Comparison of ENCODE assay signal across 8 mouse cellular contexts in the genomic region with DNA sequence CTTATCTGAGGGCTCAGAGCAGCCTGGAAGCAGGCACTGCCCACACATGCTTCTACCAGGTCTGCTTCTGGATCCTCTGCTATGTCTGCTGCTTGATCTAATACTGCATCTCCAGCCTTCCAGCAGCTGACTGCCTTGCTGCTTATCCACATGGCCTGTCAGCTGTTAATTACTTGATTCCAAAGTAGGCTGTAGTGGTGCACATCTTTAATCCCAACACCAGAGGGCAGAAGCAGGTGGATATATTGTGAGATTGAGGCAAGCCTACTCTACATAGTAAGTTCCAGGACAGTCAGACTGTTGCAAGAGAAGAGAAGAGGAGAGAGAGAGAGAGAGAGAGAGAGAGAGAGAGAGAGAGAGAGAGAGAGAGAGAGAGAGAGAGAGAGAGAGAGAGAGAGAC. TPM values are rescaled to one million over a fixed set of nuclear protein-coding genes. Genes with fewer than 3 reads are reported as not detected.
DNase-seq lines count a peak whose midpoint lies in the region; ATAC-seq lines count a peak whose summit lies in the region.

No protein-coding gene starts in this region.

- no peak overlapping the region for H3K4me3 ChIP-seq in intestine, embryonic 16.5 days (ENCODE audit: low read length)
- H3K4me3 ChIP-seq in stomach, embryonic 15.5 days (replicated peaks), result no peak overlapping the region

- no peak overlapping the region for H3K27ac ChIP-seq in intestine, embryonic 16.5 days (ENCODE audit: low read length)
- no peak overlapping the region for H3K27ac ChIP-seq in stomach, embryonic 15.5 days

- no peaks in the 10 kb centered on the region for H3K36me3 ChIP-seq in intestine, embryonic 16.5 days (ENCODE audit: control insufficient read depth, insufficient read depth, low read length)
- H3K36me3 ChIP-seq in stomach, embryonic 15.5 days, result no peaks in the 10 kb centered on the region

- no peak overlapping the region for H3K9ac ChIP-seq in intestine, embryonic 16.5 days (ENCODE audit: low read depth, low read length)
- H3K9ac ChIP-seq in stomach, embryonic 15.5 days, result no peak overlapping the region

- no peaks in the 10 kb centered on the region for H3K4me1 ChIP-seq in intestine, embryonic 16.5 days (ENCODE audit: control insufficient read depth, insufficient read depth, low read length)
- H3K4me1 ChIP-seq in stomach, embryonic 15.5 days, result no peaks in the 10 kb centered on the region

- H3K4me2 ChIP-seq in intestine, embryonic 16.5 days (ENCODE audit: low read depth, low read length), result no peak overlapping the region
- H3K4me2 ChIP-seq in stomach, embryonic 15.5 days, result no peak overlapping the region

- H3K9me3 ChIP-seq in intestine, embryonic 16.5 days (ENCODE audit: control insufficient read depth, low read length), result no peaks in the 10 kb centered on the region
- no peaks in the 10 kb centered on the region for H3K9me3 ChIP-seq in stomach, embryonic 15.5 days

- ATAC-seq in intestine, embryonic 16.5 days, result peak; percentile 73
- 0 out of 2 replicates have a peak, but pooled peaks have one; percentile 53 for ATAC-seq in stomach, embryonic 15.5 days (ENCODE audit: insufficient read depth, low FRiP score, low read depth)

- no peaks in the 10 kb centered on the region for H3K27me3 ChIP-seq in intestine, embryonic 16.5 days (replicated peaks; ENCODE audit: control insufficient read depth, insufficient read depth, low read length)
- no peaks in the 10 kb centered on the region for H3K27me3 ChIP-seq in stomach, embryonic 15.5 days (replicated peaks)

- peak; percentile 4 for DNase-seq in gastrocnemius, adult 18-20 months (ENCODE audit: low spot score)
- no peak for DNase-seq in gastrocnemius, postnatal 4 days (ENCODE audit: low spot score in 2 of 2)
- peak; percentile 21 for DNase-seq in urinary bladder, postnatal 25 days (ENCODE audit: low spot score)
- DNase-seq in urinary bladder, postnatal 4 days (ENCODE audit: low spot score in 2 of 2), result no peak
- no peak for DNase-seq in c-Kit-positive CD71-positive TER-119-positive erythroid progenitor cells, embryonic 14.5 days (ENCODE audit: low spot score)
- no peak for DNase-seq in thymus, postnatal 14 days

RNA-seq across cellular contexts. Expression of a gene that starts 26.4 kb away (rescaled TPM):
- total RNA-seq in gastrocnemius, adult 18-20 months (2021), result not detected
- under 1 TPM in 1 of 2 experiments, not detected in 1; 0.65 TPM for total RNA-seq in gastrocnemius, postnatal 4 days (2021)
- 1.9 and 4.3 TPM in 2 replicates for polyA plus RNA-seq in intestine, embryonic 16.5 days (2015; fragmentation: Nextera tagmentation; extraction: Ambion mirVana)
- polyA plus RNA-seq in stomach, embryonic 15.5 days (2015; fragmentation: Nextera tagmentation; extraction: Ambion mirVana), result 7.1 and 16.6 TPM in 2 replicates

RNA-seq across cellular contexts. Expression of a gene that starts 30.5 kb away (rescaled TPM):
- not detected for total RNA-seq in gastrocnemius, adult 18-20 months (2021)
- not detected for total RNA-seq in gastrocnemius, postnatal 4 days (2021)
- polyA plus RNA-seq in intestine, embryonic 16.5 days (2015; fragmentation: Nextera tagmentation; extraction: Ambion mirVana), result 0.10 TPM in 1 of 2 replicates, not detected in the other
- not detected in 2 replicates for polyA plus RNA-seq in stomach, embryonic 15.5 days (2015; fragmentation: Nextera tagmentation; extraction: Ambion mirVana)

RNA-seq across cellular contexts. Expression of a gene that starts 43.1 kb away (rescaled TPM):
- total RNA-seq in gastrocnemius, adult 18-20 months (2021), result under 1 TPM; 0.21 TPM
- total RNA-seq in gastrocnemius, postnatal 4 days (2021), result under 1 TPM; 0.16 to 0.49 TPM
- polyA plus RNA-seq in intestine, embryonic 16.5 days (2015; fragmentation: Nextera tagmentation; extraction: Ambion mirVana), result 5.8 and 7.8 TPM in 2 replicates
- 4.6 and 5.4 TPM in 2 replicates for polyA plus RNA-seq in stomach, embryonic 15.5 days (2015; fragmentation: Nextera tagmentation; extraction: Ambion mirVana)

Comparison
In these comparisons a context has a peak if more than half of its experiments do, and no peak if none do; other contexts are left out.
1. DNase-seq: peak in gastrocnemius, adult 18-20 months (single experiment) and urinary bladder, postnatal 25 days (single experiment); none in gastrocnemius, postnatal 4 days (0 of 2), urinary bladder, postnatal 4 days (0 of 2), c-Kit-positive CD71-positive TER-119-positive erythroid progenitor cells, embryonic 14.5 days (single experiment) and thymus, postnatal 14 days (single experiment).